Mouse (Mus musculus): ENCODE data around the gene Gm49393.
"Not testable (repeated sequence)": the region's sequence is repeated elsewhere in the genome, so short reads cannot be mapped to it uniquely, and the experiment has no call there.

GRCm38 (mm10) chr13:60904780-60905179 lies 30.6 kb downstream of the Gm49393 start, which contains the start of gene Tpbpb:
- TF ChIP-seq CTCF (IDR thresholded peaks at IDR 0.05; ENCODE audit: extremely low read depth, insufficient read depth, insufficient read length, insufficient replicate concordance); POLR2A (IDR thresholded peaks at IDR 0.05; ENCODE audit: low read depth, low read length): not testable (repeated sequence)

All from spleen, adult 2 months (tissue).